Mouse (Mus musculus): ENCODE results near the gene Hnrnph2.

DNA sequence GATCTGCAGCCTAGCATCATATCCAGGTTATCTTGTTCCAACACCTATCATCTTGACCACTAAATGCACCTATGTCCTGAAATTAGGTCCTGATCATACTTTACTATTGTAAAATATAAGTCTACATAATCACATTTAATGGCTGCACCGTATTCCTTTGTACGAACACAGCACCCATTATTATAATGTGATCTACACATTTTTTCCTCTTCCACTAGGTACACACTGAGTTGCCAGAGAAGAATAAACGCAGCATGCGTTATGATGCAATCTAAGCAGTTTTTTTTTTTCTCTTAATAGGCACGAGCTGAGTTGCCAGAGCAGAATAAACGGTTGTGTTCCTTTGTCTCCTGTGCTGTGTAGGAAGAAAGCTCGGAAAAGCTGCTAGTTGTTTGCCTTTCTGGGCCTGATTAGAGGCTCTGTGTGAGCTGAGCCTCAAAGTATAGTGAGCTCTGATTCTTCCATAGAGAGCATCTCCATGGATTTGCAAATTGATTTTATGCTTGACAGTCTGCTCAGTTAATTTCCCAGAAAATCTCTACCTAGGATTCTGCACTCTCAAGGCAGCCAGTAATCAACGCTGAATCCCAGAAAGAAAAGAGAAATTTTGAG is 19.4 kb downstream of the Hnrnph2 start:
- TF ChIP-seq CTCF (IDR thresholded peaks at IDR 0.05; ENCODE audit: borderline replicate concordance, control insufficient read depth, extremely low read depth, insufficient read depth, low read length, poor library complexity) (no peak), POLR2A (IDR thresholded peaks at IDR 0.05; ENCODE audit: control insufficient read depth, extremely low read depth, insufficient read depth, low read length, poor library complexity) (no peak)

Data from thymus, adult 2 months (tissue).